Mouse (Mus musculus) CH12.LX (cell line): Measurements from ENCODE around the gene Fig4. TPM values are rescaled to one million over a fixed set of nuclear protein-coding genes. Genes with fewer than 3 reads are reported as not detected.

Experiments used
- DNase-seq: peaks from one replicate; pipeline ENCODE4 v3.0.0-alpha.2; 2013; ENCODE audit errors: extremely low read depth
- H3K27ac ChIP-seq: 2 replicates; pipeline ENCODE4 v1.5.1; 2012; ENCODE audit warnings: low read depth, mild to moderate bottlenecking, control low read depth, moderate library complexity; ENCODE audit not compliant: insufficient read depth
- H3K27me3 ChIP-seq: replicated peaks from 2 replicates; pipeline ENCODE3; 2012; ENCODE audit warnings: inconsistent platforms
- H3K36me3 ChIP-seq, 2 experiments: replicated peaks in 1 of 2; 2 replicates each; pipeline versions ENCODE3 to v1.6.1; 2012; ENCODE audit warnings: inconsistent platforms in 1 of 2, low read length in 1 of 2, mild to moderate bottlenecking in 1 of 2, mixed read lengths in 1 of 2, moderate library complexity in 1 of 2; ENCODE audit not compliant: control insufficient read depth in 1 of 2, insufficient read depth in 1 of 2
- H3K4me1 ChIP-seq, 2 experiments: 2 replicates each; pipeline ENCODE4 v1.6.1; 2012; ENCODE audit warnings: inconsistent platforms in 1 of 2, moderate library complexity in 1 of 2; ENCODE audit not compliant: insufficient read depth in 2 of 2, control insufficient read depth in 1 of 2
- H3K4me2 ChIP-seq: 2 replicates; pipeline ENCODE4 v1.6.1; 2012; ENCODE audit warnings: low read depth, mild to moderate bottlenecking, control low read depth; ENCODE audit not compliant: poor library complexity, insufficient read depth, severe bottlenecking
- H3K4me3 ChIP-seq, 3 experiments: fragments of 150-350 bp in 1 of 3; sonication (generic) in 1 of 3; replicated peaks in 1 of 3; 2 replicates each; pipeline versions ENCODE3 to v1.5.1; 2011 to 2012; ENCODE audit warnings: low read depth in 2 of 3, low read length in 2 of 3, mild to moderate bottlenecking in 2 of 3, moderate library complexity in 2 of 3, control low read depth in 1 of 3, improper control_type of control experiment in 1 of 3, inconsistent platforms in 1 of 3, mixed read lengths in 1 of 3; ENCODE audit not compliant: poor library complexity in 1 of 3
- H3K79me2 ChIP-seq: replicated peaks from 2 replicates; pipeline ENCODE4 v1.6.1; 2012; ENCODE audit warnings: mild to moderate bottlenecking, moderate library complexity; ENCODE audit not compliant: control insufficient read depth, poor library complexity, insufficient read depth, severe bottlenecking; ENCODE audit errors: extremely low read depth
- H3K9ac ChIP-seq: 2 replicates; pipeline ENCODE4 v1.6.1; 2012; ENCODE audit warnings: low read depth, mild to moderate bottlenecking, control low read depth, moderate library complexity; ENCODE audit not compliant: insufficient read depth
- H3K9me3 ChIP-seq: replicated peaks from 2 replicates; pipeline ENCODE3; 2012; ENCODE audit warnings: low read length, inconsistent platforms, mixed read lengths
- BHLHE40 ChIP-seq: IDR thresholded peaks from 2 replicates; pipeline ENCODE4 v1.6.1; 2011; ENCODE audit warnings: mild to moderate bottlenecking, low read depth, low read length, improper control_type of control experiment
- CHD1 ChIP-seq: IDR thresholded peaks from 2 replicates; pipeline ENCODE4 v1.6.1; 2012; ENCODE audit warnings: low read depth, low read length, improper control_type of control experiment, inconsistent platforms
- CHD2 ChIP-seq: IDR thresholded peaks from 2 replicates; pipeline ENCODE4 v1.6.1; 2011; ENCODE audit warnings: low read length, improper control_type of control experiment
- CTCF ChIP-seq, 2 experiments: IDR thresholded peaks in 1 of 2; conservative IDR thresholded peaks in 1 of 2; 2 replicates each; pipeline ENCODE4 v1.5.1; 2011 to 2012; ENCODE audit warnings: low read depth in 2 of 2, low read length in 2 of 2, improper control_type of control experiment in 1 of 2, inconsistent platforms in 1 of 2, mild to moderate bottlenecking in 1 of 2, moderate library complexity in 1 of 2
- ELF1 ChIP-seq: IDR thresholded peaks from 2 replicates; pipeline ENCODE4 v1.6.1; 2014; ENCODE audit warnings: low read depth, mild to moderate bottlenecking, inconsistent platforms, low read length, improper control_type of control experiment
- EP300 ChIP-seq: IDR thresholded peaks from 2 replicates; pipeline ENCODE4 v1.6.1; 2011; ENCODE audit warnings: low read length, improper control_type of control experiment
- ETS1 ChIP-seq: conservative IDR thresholded peaks from 2 replicates; pipeline ENCODE4 v1.6.1; 2012; ENCODE audit warnings: low read depth, mild to moderate bottlenecking, inconsistent platforms, low read length, improper control_type of control experiment, moderate library complexity
- GABPA ChIP-seq: IDR thresholded peaks from 2 replicates; pipeline ENCODE4 v1.6.1; 2012; ENCODE audit warnings: low read depth, low read length, improper control_type of control experiment, inconsistent platforms; ENCODE audit not compliant: insufficient replicate concordance
- HCFC1 ChIP-seq: IDR thresholded peaks from 2 replicates; pipeline ENCODE4 v1.6.1; 2012; ENCODE audit warnings: low read depth, mild to moderate bottlenecking, inconsistent platforms, low read length, improper control_type of control experiment
- JUN ChIP-seq: IDR thresholded peaks from 2 replicates; pipeline ENCODE4 v1.6.1; 2011; ENCODE audit warnings: low read depth, mild to moderate bottlenecking, low read length, improper control_type of control experiment, moderate library complexity; ENCODE audit not compliant: insufficient read depth
- JUND ChIP-seq: conservative IDR thresholded peaks from 2 replicates; pipeline ENCODE4 v1.6.1; 2011; ENCODE audit warnings: low read depth, low read length, improper control_type of control experiment
- KAT2A ChIP-seq: IDR thresholded peaks from 2 replicates; pipeline ENCODE4 v1.6.1; 2012; ENCODE audit warnings: low read length, improper control_type of control experiment, inconsistent platforms; ENCODE audit not compliant: insufficient replicate concordance
- MAZ ChIP-seq: IDR thresholded peaks from 2 replicates; pipeline ENCODE4 v1.6.1; 2012; ENCODE audit warnings: low read depth, mild to moderate bottlenecking, inconsistent platforms, low read length, improper control_type of control experiment, moderate library complexity
- MXI1 ChIP-seq: IDR thresholded peaks from 2 replicates; pipeline ENCODE4 v1.6.1; 2011; ENCODE audit warnings: mild to moderate bottlenecking, low read depth, low read length, improper control_type of control experiment
- NELFE ChIP-seq: IDR thresholded peaks from 2 replicates; pipeline ENCODE4 v1.6.1; 2011; ENCODE audit warnings: low read depth, low read length, improper control_type of control experiment
- PAX5 ChIP-seq: IDR thresholded peaks from 2 replicates; pipeline ENCODE4 v1.6.1; 2012; ENCODE audit warnings: low read length, inconsistent platforms, mixed read lengths
- POLR2A ChIP-seq: IDR thresholded peaks from 2 replicates; pipeline ENCODE4 v1.6.1; 2011; ENCODE audit warnings: low read depth, mild to moderate bottlenecking, improper control_type of control experiment, low read length
- POLR2AphosphoS2 ChIP-seq: IDR thresholded peaks from 2 replicates; pipeline ENCODE4 v1.6.1; 2011; ENCODE audit warnings: low read depth, low read length, improper control_type of control experiment
- RAD21 ChIP-seq: IDR thresholded peaks from 2 replicates; pipeline ENCODE4 v1.6.1; 2011; ENCODE audit warnings: low read depth, mild to moderate bottlenecking, low read length, improper control_type of control experiment, moderate library complexity
- RCOR1 ChIP-seq: conservative IDR thresholded peaks from 2 replicates; pipeline ENCODE4 v1.6.1; 2012; ENCODE audit warnings: low read depth, mild to moderate bottlenecking, inconsistent platforms, low read length, improper control_type of control experiment
- SIN3A ChIP-seq: IDR thresholded peaks from 2 replicates; pipeline ENCODE4 v1.6.1; 2012; ENCODE audit warnings: low read length, improper control_type of control experiment, inconsistent platforms
- SMC3 ChIP-seq: IDR thresholded peaks from 2 replicates; pipeline ENCODE4 v1.6.1; 2011; ENCODE audit warnings: low read depth, low read length, improper control_type of control experiment
- TBP ChIP-seq: conservative IDR thresholded peaks from 2 replicates; pipeline ENCODE4 v1.6.1; 2011; ENCODE audit warnings: low read depth, low read length, improper control_type of control experiment
- UBTF ChIP-seq: IDR thresholded peaks from 2 replicates; pipeline ENCODE4 v1.6.1; 2012; ENCODE audit warnings: low read depth, mild to moderate bottlenecking, inconsistent platforms, low read length, improper control_type of control experiment, moderate library complexity
- ZC3H11A ChIP-seq: IDR thresholded peaks from 2 replicates; pipeline ENCODE4 v1.6.1; 2012; ENCODE audit warnings: low read depth, mild to moderate bottlenecking, inconsistent platforms, low read length, improper control_type of control experiment
- ZMIZ1 ChIP-seq: IDR thresholded peaks from 2 replicates; pipeline ENCODE4 v1.6.1; 2012; ENCODE audit warnings: low read depth, mild to moderate bottlenecking, inconsistent platforms, low read length, improper control_type of control experiment
- dilution Hi-C: fragments of 300-500 bp; cut with MboI; formaldehyde crosslinking; loops from 2 replicates; pipeline ENCODE4 v1.14.3; 2020; ENCODE audit warnings: low sequenced_read_pairs; ENCODE audit not compliant: extremely low pct_unique_long_range_greater_than_20kb, extremely low pct_ligation_motif_present
- in situ Hi-C: fragments of 300-500 bp; cut with MboI; formaldehyde crosslinking; loops from 3 replicates; pipeline ENCODE4 v1.14.3; 2019; ENCODE audit warnings: low sequenced_read_pairs, low pct_ligation_motif_present, low pct_unique_long_range_greater_than_20kb, mixed read lengths
- polyA plus RNA-seq: library from polyadenylated mRNA; unstranded; fragments of >175 nt; gene quantifications from 2 replicates; pipeline ENCODE4 v1.2.1, GENCODE M21; 2012; ENCODE audit warnings: low read depth; ENCODE audit not compliant: insufficient read length
- total RNA-seq, 2 experiments: library from RNA; depleted of rRNA; stranded (reverse); fragments of 300-350 nt in 1 of 2; fragments of >200 nt in 1 of 2; gene quantifications; 2 replicates each; pipeline ENCODE4 v1.2.3; 2012 to 2014

Fig4 gene
- total and polyA plus RNA-seq, 3 experiments: 22.6 to 39.6 (median 35.4) TPM

DNA sequence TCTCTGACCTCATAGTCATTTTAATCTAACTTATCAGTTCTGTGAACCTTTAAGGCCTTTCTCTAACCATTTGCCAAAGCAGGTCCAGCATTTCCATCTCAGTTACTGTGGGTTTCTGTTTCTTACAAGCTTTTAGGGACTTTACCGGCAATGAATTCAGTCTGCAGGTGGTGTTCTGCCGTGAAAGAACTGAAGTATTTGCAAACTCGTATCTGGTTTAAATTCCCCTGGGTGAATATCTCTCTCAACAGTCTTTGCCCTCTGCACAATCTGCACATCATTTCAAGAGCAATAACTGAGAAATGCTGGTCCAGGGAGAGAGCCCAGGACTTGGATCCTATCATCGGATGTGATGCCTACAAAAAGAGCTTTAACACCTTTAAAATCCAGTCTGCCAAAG is 5.1 kb upstream of the Fig4 start (continued):
- no peak for TF ChIP-seq CHD2

DNA sequence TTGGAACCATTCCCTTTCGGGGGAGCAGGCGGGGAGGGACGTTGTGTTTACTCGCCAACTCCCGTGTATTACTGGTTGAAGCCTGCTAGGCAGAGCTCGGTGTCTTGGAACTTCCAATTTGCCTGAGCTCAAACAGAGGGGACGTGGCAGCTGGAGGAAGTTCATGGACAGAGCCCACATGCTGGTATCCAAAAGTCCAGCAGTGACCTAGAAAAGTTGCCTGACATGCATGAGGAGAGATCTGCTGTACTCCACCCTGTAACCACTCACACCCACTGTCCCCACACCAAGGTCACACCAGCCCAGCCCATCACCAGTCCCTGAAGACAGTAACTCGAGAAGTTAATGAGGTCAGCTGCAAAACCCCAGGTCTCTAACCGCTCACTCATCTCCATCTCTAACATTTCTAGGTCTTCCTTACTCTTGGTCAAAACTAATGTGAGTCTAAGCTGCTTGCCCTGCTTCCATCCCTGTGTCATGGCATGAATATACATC is 1.9 kb upstream of the Fig4 start:
- dilution Hi-C loops (no loop called here), in situ Hi-C loops (no loop called here)
- Histone ChIP-seq H3K4me1 (peaks cover 8 to 46% of the 10 kb centered on the region in 2 experiments), H3K27me3 (no peaks in the 10 kb centered on the region), H3K9me3 (peaks cover 2% of the 10 kb centered on the region), H3K36me3 (peaks cover 0 to 2% of the 10 kb centered on the region in 2 experiments), H3K27ac (no peak overlapping the region), H3K4me3 (no peak overlapping the region), H3K79me2 (peaks cover 9% of the 10 kb centered on the region; the same call in 1 of the 2 replicates), H3K4me2 (0 out of 2 replicates have a peak overlapping the region, but pooled peaks have one; percentile 35), H3K9ac (no peak overlapping the region)
- no peak for DNase-seq
- TF ChIP-seq GABPA (no peak), BHLHE40 (0 out of 2 replicates have a peak, but pooled peaks have one; percentile 23), RCOR1 (no peak)

DNA sequence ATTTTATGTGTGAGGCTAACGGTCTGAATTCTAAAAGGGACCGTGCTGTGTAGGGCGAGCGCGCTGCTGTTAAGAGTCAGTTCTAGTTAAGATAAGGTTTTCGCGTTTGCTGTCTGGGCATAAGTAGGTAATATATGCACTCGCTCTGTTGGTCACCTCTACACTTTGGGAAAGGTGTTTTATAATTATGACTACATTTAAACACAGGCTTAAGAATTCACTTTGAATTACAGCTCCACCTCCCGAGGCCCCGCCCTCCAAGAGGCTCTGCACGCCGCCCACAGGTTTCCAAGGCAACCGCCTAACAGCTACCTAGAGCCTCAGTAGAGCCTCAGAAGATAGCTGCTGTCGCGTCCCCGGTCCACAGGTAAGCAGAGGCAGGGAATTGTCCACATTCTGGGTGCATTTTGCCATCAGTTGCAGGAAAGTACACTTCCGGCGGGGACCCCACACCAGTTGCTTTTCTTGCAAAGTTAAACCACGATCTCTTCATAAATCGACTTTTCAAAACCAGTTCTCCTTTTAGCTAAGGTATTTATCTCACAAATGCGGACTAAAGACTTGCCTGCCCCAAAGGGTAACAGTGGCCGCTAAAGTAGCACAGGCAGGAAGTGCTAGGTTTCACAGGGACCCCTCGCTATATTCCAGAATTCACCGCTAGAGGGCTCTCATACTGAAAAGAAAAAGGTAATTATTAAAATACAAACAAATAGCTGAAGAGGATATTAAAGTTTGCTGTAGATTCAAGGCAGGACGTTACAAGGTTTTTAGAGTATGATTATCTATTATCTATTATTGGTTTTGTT is 782 bp upstream of the Fig4 start, which contains the start of gene Ak9:
TSS of gene Ak9 (plus strand) at position 342 of the 806 bp plus-strand sequence.
- H3K4me1 ChIP-seq: peaks cover 8 to 46% of the 10 kb centered on the region in 2 experiments
- peak; percentile 91 for DNase-seq
- peak within 1 kb of the TSS; percentile 68 to 96 (median 95) for H3K4me3 ChIP-seq
- H3K27me3 ChIP-seq: no peaks in the 10 kb centered on the region
- H3K36me3 ChIP-seq: peaks cover 0 to 4% of the 10 kb centered on the region in 2 experiments
- peaks cover 9% of the 10 kb centered on the region; the same call in 1 of the 2 replicates for H3K79me2 ChIP-seq
- H3K27ac ChIP-seq: peak within 1 kb of the TSS; percentile 18; the same call in 1 of the 2 replicates
- peak within 1 kb of the TSS; percentile 68 for H3K9ac ChIP-seq
- TF ChIP-seq HCFC1: peak; percentile 14; the same call in 1 of the 2 replicates
- no peak for TF ChIP-seq EP300
- peak; percentile 40 for TF ChIP-seq RAD21
- TF ChIP-seq POLR2AphosphoS2: no peak
- no peak for TF ChIP-seq TBP
- TF ChIP-seq JUND: no peak
- TF ChIP-seq NELFE: no peak
- no peak for TF ChIP-seq JUN
- TF ChIP-seq PAX5: no peak
- peak; percentile 85 for TF ChIP-seq SIN3A
- no peak for TF ChIP-seq KAT2A
- TF ChIP-seq RCOR1: no peak
- TF ChIP-seq MXI1: no peak; the same call in 1 of the 2 replicates
- no peak for TF ChIP-seq UBTF
- TF ChIP-seq GABPA: no peak
- no peak for TF ChIP-seq POLR2A
- TF ChIP-seq MAZ: 0 out of 2 replicates have a peak, but pooled peaks have one; percentile 8
- TF ChIP-seq ELF1: peak; percentile 83
- TF ChIP-seq ZC3H11A: no peak
- no peak for TF ChIP-seq CHD1
- no peak for TF ChIP-seq ETS1
- TF ChIP-seq BHLHE40: no peak
- TF ChIP-seq CTCF (conservative IDR thresholded peaks at IDR 0.05 in 1 of 2, IDR thresholded peaks at IDR 0.05 in 1 of 2; ENCODE audit: low read depth in 2 of 2, low read length in 2 of 2): peak; percentile 77 to 79
- TF ChIP-seq CHD2: no peak
- no peak for TF ChIP-seq ZMIZ1
- TF ChIP-seq SMC3: peak; percentile 54
- dilution Hi-C loops (no loop called here), in situ Hi-C loops (no loop called here)
- peak within 1 kb of the TSS; percentile 92 for H3K4me2 ChIP-seq
- H3K9me3 ChIP-seq: peaks cover 2% of the 10 kb centered on the region
